Mouse (Mus musculus): Measurements from ENCODE around the gene Dmbt1. TPM values are rescaled to one million over a fixed set of nuclear protein-coding genes. Genes with fewer than 3 reads are reported as not detected.

The Dmbt1 gene
- total and polyA plus RNA-seq, 3 experiments: not detected

- H3K4me3 ChIP-seq (ENCODE audit: control insufficient read depth in 1 of 2, insufficient read depth in 1 of 2, low read depth in 2 of 2, low read length in 2 of 2): no peak overlapping the region
- TF ChIP-seq USF2 (IDR thresholded peaks at IDR 0.05; ENCODE audit: borderline replicate concordance in 1 of 2, insufficient read depth in 1 of 2, low read depth in 1 of 2, low read length in 2 of 2): no peak
- TF ChIP-seq TBP (IDR thresholded peaks at IDR 0.05; ENCODE audit: low read depth, low read length): no peak
- TF ChIP-seq CHD1 (IDR thresholded peaks at IDR 0.05; ENCODE audit: low read depth, low read length): no peak
- TF ChIP-seq RAD21 (IDR thresholded peaks at IDR 0.05; ENCODE audit: low read depth, low read length): no peak
- no peak for TF ChIP-seq USF1 (IDR thresholded peaks at IDR 0.05; ENCODE audit: low read depth, low read length)
- no peak for TF ChIP-seq MYC (IDR thresholded peaks at IDR 0.05; ENCODE audit: low read depth, low read length)
- no peak for TF ChIP-seq ZC3H11A (IDR thresholded peaks at IDR 0.05; ENCODE audit: low read depth, low read length)
- TF ChIP-seq UBTF (IDR thresholded peaks at IDR 0.05; ENCODE audit: borderline replicate concordance, insufficient read depth, low read depth, low read length): no peak
- no peak for TF ChIP-seq ZKSCAN1 (IDR thresholded peaks at IDR 0.05; ENCODE audit: low read depth, low read length)
- TF ChIP-seq ZMIZ1 (IDR thresholded peaks at IDR 0.05; ENCODE audit: low read depth, low read length): no peak
- no peak for TF ChIP-seq SMC3 (IDR thresholded peaks at IDR 0.05; ENCODE audit: low read depth, low read length)
- TF ChIP-seq TCF12 (IDR thresholded peaks at IDR 0.05; ENCODE audit: low read depth, low read length): no peak
- no peak for TF ChIP-seq SIN3A (IDR thresholded peaks at IDR 0.05; ENCODE audit: low read length)
- no peak for TF ChIP-seq ELF1 (IDR thresholded peaks at IDR 0.05; ENCODE audit: low read depth, low read length)
- no peak for DNase-seq (ENCODE audit: low read depth, low spot score)
- H3K27me3 ChIP-seq (ENCODE audit: control insufficient read depth in 1 of 2, insufficient read depth in 2 of 2, low read length in 2 of 2): no peaks in the 10 kb centered on the region
- no peaks in the 10 kb centered on the region for H3K79me2 ChIP-seq (ENCODE audit: control insufficient read depth, insufficient read depth, low read length, poor library complexity)
- H3K9me3 ChIP-seq (replicated peaks; ENCODE audit: insufficient read depth, low read length): no peaks in the 10 kb centered on the region
- no peak overlapping the region for H3K9ac ChIP-seq (ENCODE audit: control insufficient read depth, low read depth, low read length, poor library complexity, severe bottlenecking)
- no peaks in the 10 kb centered on the region for H3K36me3 ChIP-seq (ENCODE audit: control insufficient read depth in 1 of 2, insufficient read depth in 2 of 2, low read length in 2 of 2)
- H3K27ac ChIP-seq (ENCODE audit: control insufficient read depth, low read depth, low read length): no peak overlapping the region
- H3K4me1 ChIP-seq (ENCODE audit: control insufficient read depth in 1 of 2, insufficient read depth in 2 of 2, low read length in 2 of 2): no peaks in the 10 kb centered on the region
Measured at GRCm38 (mm10) chr7:131122210-131122807, 90.5 kb downstream of the Dmbt1 start.

- H3K9me3 ChIP-seq (replicated peaks; ENCODE audit: insufficient read depth, low read length): no peaks in the 10 kb centered on the region
- no peak overlapping the region for H3K27ac ChIP-seq (ENCODE audit: control insufficient read depth, low read depth, low read length)
- H3K4me3 ChIP-seq (ENCODE audit: control insufficient read depth in 1 of 2, insufficient read depth in 1 of 2, low read depth in 2 of 2, low read length in 2 of 2): no peak overlapping the region
- no peaks in the 10 kb centered on the region for H3K36me3 ChIP-seq (ENCODE audit: control insufficient read depth in 1 of 2, insufficient read depth in 2 of 2, low read length in 2 of 2)
- H3K9ac ChIP-seq (ENCODE audit: control insufficient read depth, low read depth, low read length, poor library complexity, severe bottlenecking): no peak overlapping the region
- no peak for DNase-seq (ENCODE audit: low read depth, low spot score)
- TF ChIP-seq POLR2AphosphoS2 (IDR thresholded peaks at IDR 0.05; ENCODE audit: low read length) (no peak), CHD1 (IDR thresholded peaks at IDR 0.05; ENCODE audit: low read depth, low read length) (no peak), ZNF384 (IDR thresholded peaks at IDR 0.05; ENCODE audit: low read depth, low read length) (no peak), MAZ (IDR thresholded peaks at IDR 0.05; ENCODE audit: low read depth, low read length) (no peak), SMC3 (IDR thresholded peaks at IDR 0.05; ENCODE audit: low read depth, low read length) (no peak), NELFE (IDR thresholded peaks at IDR 0.05; ENCODE audit: low read depth, low read length) (no peak), ZKSCAN1 (IDR thresholded peaks at IDR 0.05; ENCODE audit: low read depth, low read length) (no peak), KAT2A (conservative IDR thresholded peaks at IDR 0.05; ENCODE audit: low read depth, low read length) (no peak), ZMIZ1 (IDR thresholded peaks at IDR 0.05; ENCODE audit: low read depth, low read length) (no peak), MAX (IDR thresholded peaks at IDR 0.05; ENCODE audit: low read length) (no peak), ELF1 (IDR thresholded peaks at IDR 0.05; ENCODE audit: low read depth, low read length) (no peak), CTCF (IDR thresholded peaks at IDR 0.05 in 2 of 3, conservative IDR thresholded peaks at IDR 0.05 in 1 of 3; ENCODE audit: control insufficient read depth in 1 of 3, insufficient read depth in 1 of 3, low read depth in 2 of 3, low read length in 3 of 3, poor library complexity in 1 of 3, severe bottlenecking in 1 of 3) (no peak), POLR2A (IDR thresholded peaks at IDR 0.05; ENCODE audit: control insufficient read depth in 1 of 2, insufficient read depth in 1 of 2, low read depth in 1 of 2, low read length in 2 of 2, poor library complexity in 1 of 2) (no peak), BHLHE40 (IDR thresholded peaks at IDR 0.05; ENCODE audit: borderline replicate concordance, low read depth, low read length) (no peak), ZC3H11A (IDR thresholded peaks at IDR 0.05; ENCODE audit: low read depth, low read length) (no peak), USF1 (IDR thresholded peaks at IDR 0.05; ENCODE audit: low read depth, low read length) (no peak), MXI1 (IDR thresholded peaks at IDR 0.05; ENCODE audit: low read depth, low read length) (no peak), TCF12 (IDR thresholded peaks at IDR 0.05; ENCODE audit: low read depth, low read length) (no peak), JUND (IDR thresholded peaks at IDR 0.05; ENCODE audit: low read depth, low read length) (no peak)
- no peaks in the 10 kb centered on the region for H3K4me1 ChIP-seq (ENCODE audit: control insufficient read depth in 1 of 2, insufficient read depth in 2 of 2, low read length in 2 of 2)
- no peaks in the 10 kb centered on the region for H3K79me2 ChIP-seq (ENCODE audit: control insufficient read depth, insufficient read depth, low read length, poor library complexity)
- H3K27me3 ChIP-seq (ENCODE audit: control insufficient read depth in 1 of 2, insufficient read depth in 2 of 2, low read length in 2 of 2): no peaks in the 10 kb centered on the region
Measured at GRCm38 (mm10) chr7:131130021-131130420, 98.2 kb downstream of the Dmbt1 start.
